Mouse (Mus musculus): ENCODE measurements around the gene Arpc4.

DNA sequence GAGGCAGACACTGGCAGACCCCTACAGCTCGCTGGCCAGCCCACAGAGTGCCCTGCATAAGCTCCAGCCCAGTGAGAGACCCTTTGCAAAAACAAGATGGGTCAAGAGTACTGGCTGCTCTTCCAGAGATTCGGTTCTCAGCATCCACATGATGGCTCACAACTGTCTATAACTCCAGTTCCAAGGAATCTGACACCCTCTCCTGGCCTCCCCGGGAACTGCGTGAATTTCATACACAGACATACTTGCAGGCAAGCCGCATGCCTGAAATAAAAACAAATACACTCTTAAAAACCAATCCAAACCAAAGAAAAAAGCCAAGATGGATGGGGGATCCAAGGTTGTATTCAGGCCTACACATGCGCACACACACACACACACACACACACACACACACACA, 17.6 kb downstream of the Arpc4 start:
- TF ChIP-seq CTCF (IDR thresholded peaks at IDR 0.05 in 2 of 3, conservative IDR thresholded peaks at IDR 0.05 in 1 of 3; ENCODE audit: control insufficient read depth in 1 of 3, insufficient read depth in 1 of 3, low read depth in 2 of 3, low read length in 3 of 3, poor library complexity in 1 of 3, severe bottlenecking in 1 of 3) (peak; percentile 22 to 47 (median 37); a peak in 5 of 6 replicates), CHD2 (IDR thresholded peaks at IDR 0.05; ENCODE audit: low read length) (no peak)

Data from MEL (cell line).